Mouse (Mus musculus): ENCODE measurements around the gene Zmym1. TPM values are rescaled to one million over a fixed set of nuclear protein-coding genes. Genes with fewer than 3 reads are reported as not detected.
A peak's percentile ranks its signal among the peaks of the same experiment; 100 is the strongest.

Zmym1 gene
- polyA plus RNA-seq, 1 experiment from 2014 or later: 6.5 TPM

DNA sequence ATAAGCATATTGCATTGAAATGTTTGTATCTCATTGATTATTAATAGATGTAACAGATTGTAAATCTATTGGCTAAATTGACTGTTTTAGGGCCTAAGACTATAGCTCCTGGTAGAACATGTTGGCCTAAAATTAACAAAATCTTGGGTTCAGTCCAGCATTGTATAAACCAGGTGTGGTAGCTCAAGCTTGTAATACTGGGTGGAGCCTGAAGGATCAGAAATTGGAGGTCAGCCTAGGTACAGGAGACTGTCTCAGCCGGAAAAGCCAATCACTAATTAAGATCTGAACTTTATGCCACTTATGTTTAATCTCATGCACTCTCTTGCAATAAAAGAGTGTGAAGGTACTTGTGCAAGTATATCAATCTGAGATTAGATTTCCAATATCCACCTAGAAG is 24.8 kb upstream of the Zmym1 start:
- no peaks in the 10 kb centered on the region for H3K27me3 ChIP-seq (replicated peaks; ENCODE audit: control insufficient read depth, insufficient read depth, low read length)
- H3K9ac ChIP-seq (ENCODE audit: low read depth, low read length): no peak overlapping the region
- no peak overlapping the region for H3K4me3 ChIP-seq (ENCODE audit: low read depth, low read length)
- no peak for TF ChIP-seq CTCF (IDR thresholded peaks at IDR 0.05; ENCODE audit: low read depth)
- 56% methylated on average over 1 of the region's 1 CpGs for WGBS
- no peaks in the 10 kb centered on the region for H3K4me1 ChIP-seq (replicated peaks; ENCODE audit: control insufficient read depth, insufficient read depth, low read length)
- peaks cover 10% of the 10 kb centered on the region for H3K36me3 ChIP-seq (ENCODE audit: control insufficient read depth, insufficient read depth)
- H3K27ac ChIP-seq (ENCODE audit: low read depth, low read length): no peak overlapping the region
- ATAC-seq: no peak
- H3K4me2 ChIP-seq (replicated peaks; ENCODE audit: low read depth): no peak overlapping the region
- no peaks in the 10 kb centered on the region for H3K9me3 ChIP-seq (ENCODE audit: control insufficient read depth)

DNA sequence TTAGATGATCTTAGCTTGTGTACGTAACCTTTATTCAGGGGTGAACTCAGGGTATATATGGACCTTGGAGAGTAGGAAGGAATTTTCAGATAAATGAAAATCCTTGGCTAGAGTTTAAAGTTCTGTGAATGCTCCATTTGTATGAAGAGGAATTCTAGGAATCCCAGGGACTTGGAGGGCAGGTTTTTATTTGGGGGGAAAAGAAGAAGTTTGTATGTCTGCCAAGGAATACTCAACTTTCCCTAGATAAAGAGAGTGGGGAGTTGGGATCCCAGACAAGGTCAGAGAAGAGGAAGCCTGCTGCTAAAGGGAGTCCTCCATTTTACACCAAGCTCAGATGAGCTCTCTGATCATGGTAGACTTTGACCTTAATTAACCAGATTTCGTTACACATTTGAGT is 22.2 kb upstream of the Zmym1 start:
- Histone ChIP-seq H3K27ac (ENCODE audit: low read depth, low read length) (no peak overlapping the region), H3K4me2 (replicated peaks; ENCODE audit: low read depth) (no peak overlapping the region), H3K27me3 (replicated peaks; ENCODE audit: control insufficient read depth, insufficient read depth, low read length) (no peaks in the 10 kb centered on the region), H3K4me3 (ENCODE audit: low read depth, low read length) (no peak overlapping the region), H3K36me3 (ENCODE audit: control insufficient read depth, insufficient read depth) (peaks cover 4% of the 10 kb centered on the region), H3K9ac (ENCODE audit: low read depth, low read length) (no peak overlapping the region), H3K4me1 (replicated peaks; ENCODE audit: control insufficient read depth, insufficient read depth, low read length) (0 out of 2 replicates have a peak, but pooled peaks cover 1% of the 10 kb centered on the region), H3K9me3 (ENCODE audit: control insufficient read depth) (no peaks in the 10 kb centered on the region)
- WGBS: 91% methylated on average over 2 of the region's 2 CpGs
- TF ChIP-seq CTCF (IDR thresholded peaks at IDR 0.05; ENCODE audit: low read depth): no peak
- no peak for ATAC-seq

DNA sequence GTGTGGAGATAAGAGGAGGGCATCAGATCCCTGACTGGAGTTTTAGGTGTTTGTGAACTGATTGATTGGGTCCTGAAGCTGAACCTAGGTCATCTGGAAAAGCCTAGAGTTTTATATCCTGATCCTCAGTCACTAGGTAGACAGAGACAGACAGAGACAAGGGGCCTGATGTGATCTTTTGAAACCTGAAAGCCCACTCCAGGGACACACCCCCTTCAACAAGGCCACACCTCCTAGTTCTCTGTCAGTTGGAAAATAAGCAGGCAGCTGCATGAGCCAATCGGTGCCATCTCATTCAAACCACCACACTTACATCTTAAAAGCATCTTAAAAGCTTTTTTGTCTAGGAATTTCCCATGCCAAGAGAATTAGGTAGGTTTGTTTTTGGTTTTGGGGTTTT is 19.9 kb upstream of the Zmym1 start:
- Histone ChIP-seq H3K4me3 (ENCODE audit: low read depth, low read length) (no peak overlapping the region), H3K36me3 (ENCODE audit: control insufficient read depth, insufficient read depth) (no peaks in the 10 kb centered on the region; the same call in 1 of the 2 replicates), H3K4me2 (replicated peaks; ENCODE audit: low read depth) (no peak overlapping the region), H3K4me1 (replicated peaks; ENCODE audit: control insufficient read depth, insufficient read depth, low read length) (0 out of 2 replicates have a peak, but pooled peaks cover 5% of the 10 kb centered on the region), H3K27me3 (replicated peaks; ENCODE audit: control insufficient read depth, insufficient read depth, low read length) (no peaks in the 10 kb centered on the region), H3K9ac (ENCODE audit: low read depth, low read length) (no peak overlapping the region), H3K27ac (ENCODE audit: low read depth, low read length) (no peak overlapping the region), H3K9me3 (ENCODE audit: control insufficient read depth) (no peaks in the 10 kb centered on the region)
- ATAC-seq: no peak
- no peak for TF ChIP-seq CTCF (IDR thresholded peaks at IDR 0.05; ENCODE audit: low read depth)
- WGBS: 25% methylated on average over 1 of the region's 1 CpGs

DNA sequence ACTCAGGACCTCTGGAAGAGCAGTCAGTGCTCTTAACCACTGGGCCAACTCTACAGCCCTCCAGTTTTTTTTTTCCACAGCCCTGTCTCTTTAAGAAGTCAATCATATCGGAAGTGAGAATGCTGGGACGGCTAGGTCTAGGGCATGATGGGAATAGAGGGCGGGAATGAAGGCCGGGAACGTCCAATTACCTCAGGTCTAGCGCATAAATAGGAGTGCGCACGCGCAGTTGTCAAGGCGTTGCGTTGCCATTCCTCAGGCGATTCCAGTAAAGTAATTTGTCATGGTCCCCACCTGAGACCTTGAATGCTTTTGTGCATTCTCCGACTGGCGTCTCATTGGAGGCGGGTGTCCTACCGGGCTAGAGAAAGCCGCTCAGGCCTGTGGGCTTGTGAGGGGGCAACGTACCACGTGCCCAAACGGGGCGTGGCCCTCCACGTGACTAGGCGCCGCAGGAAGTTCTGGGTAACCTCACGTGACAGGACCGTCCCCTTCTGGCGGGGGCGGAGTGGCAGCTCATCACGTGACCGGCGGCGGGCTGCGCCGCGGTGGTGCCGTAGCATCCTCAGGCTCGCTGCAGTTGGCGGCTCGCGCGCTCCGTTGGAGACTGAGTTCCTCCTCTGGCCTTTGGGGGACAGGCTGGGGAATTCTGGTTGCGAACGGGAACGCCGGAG is 16.1 kb upstream of the Zmym1 start, which contains the start of gene Zmym6:
Zmym6 (plus strand) TSS at position 509 of the 674 bp plus-strand sequence.
- WGBS: under 1% methylated on average over 46 of the region's 46 CpGs
- peak within 1 kb of the TSS; percentile 63 for H3K4me3 ChIP-seq (ENCODE audit: low read depth, low read length)
- peak; percentile 36 for TF ChIP-seq CTCF (IDR thresholded peaks at IDR 0.05; ENCODE audit: low read depth)
- no peaks in the 10 kb centered on the region for H3K9me3 ChIP-seq (ENCODE audit: control insufficient read depth)
- 0 out of 2 replicates have a peak, but pooled peaks cover 5% of the 10 kb centered on the region for H3K4me1 ChIP-seq (replicated peaks; ENCODE audit: control insufficient read depth, insufficient read depth, low read length)
- peak within 1 kb of the TSS; percentile 78 for H3K4me2 ChIP-seq (replicated peaks; ENCODE audit: low read depth)
- H3K36me3 ChIP-seq (ENCODE audit: control insufficient read depth, insufficient read depth): no peaks in the 10 kb centered on the region; the same call in 1 of the 2 replicates
- H3K27ac ChIP-seq (ENCODE audit: low read depth, low read length): peak within 1 kb of the TSS; percentile 68
- ATAC-seq: peak; percentile 96
- H3K27me3 ChIP-seq (replicated peaks; ENCODE audit: control insufficient read depth, insufficient read depth, low read length): no peaks in the 10 kb centered on the region
- peak within 1 kb of the TSS; percentile 65 for H3K9ac ChIP-seq (ENCODE audit: low read depth, low read length)

DNA sequence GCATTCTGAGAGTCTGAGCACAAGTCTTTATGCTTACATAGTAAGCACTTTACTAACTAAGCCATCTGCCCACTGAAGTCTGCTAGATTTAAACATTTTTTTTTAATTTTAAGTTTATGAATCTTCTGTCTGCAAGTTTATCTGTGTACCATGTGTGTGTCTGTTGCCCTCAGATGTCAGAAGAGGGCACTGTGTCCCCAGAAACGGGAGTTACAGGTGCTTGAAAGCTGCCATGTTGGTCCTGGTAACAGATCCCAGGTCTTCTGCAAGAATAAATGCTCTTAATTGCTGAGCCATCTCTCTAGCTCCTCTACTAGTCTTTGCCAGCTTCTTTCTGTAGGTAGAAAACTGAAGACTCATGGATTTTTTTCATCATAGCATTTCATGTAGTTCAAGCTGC is 14.0 kb upstream of the Zmym1 start:
- Histone ChIP-seq H3K9me3 (ENCODE audit: control insufficient read depth) (no peaks in the 10 kb centered on the region), H3K27me3 (replicated peaks; ENCODE audit: control insufficient read depth, insufficient read depth, low read length) (no peaks in the 10 kb centered on the region), H3K27ac (ENCODE audit: low read depth, low read length) (no peak overlapping the region), H3K4me1 (replicated peaks; ENCODE audit: control insufficient read depth, insufficient read depth, low read length) (0 out of 2 replicates have a peak, but pooled peaks cover 5% of the 10 kb centered on the region), H3K36me3 (ENCODE audit: control insufficient read depth, insufficient read depth) (no peaks in the 10 kb centered on the region; the same call in 1 of the 2 replicates), H3K4me2 (replicated peaks; ENCODE audit: low read depth) (no peak overlapping the region), H3K4me3 (ENCODE audit: low read depth, low read length) (no peak overlapping the region), H3K9ac (ENCODE audit: low read depth, low read length) (no peak overlapping the region)
- no peak for ATAC-seq
- 65% methylated on average over 1 of the region's 1 CpGs for WGBS
- TF ChIP-seq CTCF (IDR thresholded peaks at IDR 0.05; ENCODE audit: low read depth): peak; percentile 26; the same call in 1 of the 2 replicates

DNA sequence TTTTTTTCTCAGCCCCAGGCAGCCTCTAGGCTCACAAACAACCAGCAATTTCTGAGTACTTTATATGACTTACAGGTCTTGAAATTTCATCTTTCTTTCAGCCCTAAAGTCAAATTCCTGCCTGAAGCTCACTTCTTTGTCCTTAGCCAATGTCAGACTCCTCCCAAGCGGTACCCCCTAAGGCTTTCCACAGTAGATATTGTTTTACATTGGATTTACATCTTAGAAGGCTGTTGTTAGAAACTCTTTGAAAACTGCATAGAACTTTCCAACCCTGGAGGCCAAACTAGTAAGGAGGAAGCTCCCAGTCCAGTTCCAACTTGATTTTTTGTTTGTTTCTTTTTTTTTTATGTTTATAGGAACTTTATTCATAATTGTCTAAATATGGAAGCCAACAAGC is 3.1 kb upstream of the Zmym1 start:
- WGBS: 53% methylated on average over 1 of the region's 1 CpGs

More for the DNA sequence above, 3.1 kb upstream of the Zmym1 start:
- H3K36me3 ChIP-seq (ENCODE audit: control insufficient read depth, insufficient read depth): no peaks in the 10 kb centered on the region
- H3K9me3 ChIP-seq (ENCODE audit: control insufficient read depth): no peaks in the 10 kb centered on the region
- no peak overlapping the region for H3K9ac ChIP-seq (ENCODE audit: low read depth, low read length)
- H3K27ac ChIP-seq (ENCODE audit: low read depth, low read length): no peak overlapping the region
- no peak overlapping the region for H3K4me2 ChIP-seq (replicated peaks; ENCODE audit: low read depth)
- ATAC-seq: no peak
- no peaks in the 10 kb centered on the region; the same call in 1 of the 2 replicates for H3K4me1 ChIP-seq (replicated peaks; ENCODE audit: control insufficient read depth, insufficient read depth, low read length)
- no peak overlapping the region for H3K4me3 ChIP-seq (ENCODE audit: low read depth, low read length)
- H3K27me3 ChIP-seq (replicated peaks; ENCODE audit: control insufficient read depth, insufficient read depth, low read length): no peaks in the 10 kb centered on the region
- no peak for TF ChIP-seq CTCF (IDR thresholded peaks at IDR 0.05; ENCODE audit: low read depth)

Data from intestine, postnatal 0 days (tissue).